Mouse (Mus musculus) liver, embryonic 14.5 days (tissue): Measurements from ENCODE around the gene St6galnac3.

Source experiments
- CTCF ChIP-seq: IDR thresholded peaks from 2 replicates; pipeline ENCODE4 v1.5.1; 2016; ENCODE audit warnings: antibody characterized with exemption, low read depth, control low read depth
- EP300 ChIP-seq: IDR thresholded peaks from 2 replicates; pipeline ENCODE4 v1.6.1; 2016; ENCODE audit warnings: antibody characterized with exemption, low read depth

- TF ChIP-seq CTCF: no peak
- TF ChIP-seq EP300: no peak
These were observed 330.2 kb downstream of the St6galnac3 start for GRCm38 (mm10) chr3:153394751-153395150.
